Mouse (Mus musculus) midbrain, embryonic 15.5 days (tissue): Measurements from ENCODE around the gene Glis2. TPM values are rescaled to one million over a fixed set of nuclear protein-coding genes. Genes with fewer than 3 reads are reported as not detected.
A peak's percentile ranks its signal among the peaks of the same experiment; 100 is the strongest.

ENCODE experiments used
- ATAC-seq: fragments of 200-750 bp; cut with Nextera tagmentation; replicated peaks from 2 replicates; pipeline ENCODE4 v1.8.0; 2017; ENCODE audit warnings: moderate TSS enrichment
- H3K27ac ChIP-seq: fragments of 300-500 bp; sonication (generic); 2 replicates; pipeline ENCODE4 v1.5.1; 2015; ENCODE audit warnings: mild to moderate bottlenecking, inconsistent platforms
- H3K27me3 ChIP-seq: fragments of 300-500 bp; sonication (generic); replicated peaks from 2 replicates; pipeline ENCODE4 v1.6.1; 2015; ENCODE audit warnings: inconsistent platforms
- H3K36me3 ChIP-seq: fragments of 300-500 bp; sonication (generic); replicated peaks from 2 replicates; pipeline ENCODE4 v1.6.1; 2015; ENCODE audit warnings: inconsistent platforms
- H3K4me1 ChIP-seq: fragments of 300-500 bp; sonication (generic); 2 replicates; pipeline ENCODE4 v1.6.1; 2015; ENCODE audit warnings: inconsistent platforms
- H3K4me2 ChIP-seq: fragments of 300-500 bp; sonication (generic); 2 replicates; pipeline ENCODE4 v1.6.1; 2015; ENCODE audit warnings: inconsistent platforms, mild to moderate bottlenecking, moderate library complexity
- H3K4me3 ChIP-seq: fragments of 300-500 bp; sonication (generic); 2 replicates; pipeline ENCODE4 v1.5.1; 2015; ENCODE audit warnings: mild to moderate bottlenecking, inconsistent platforms
- H3K9ac ChIP-seq: fragments of 300-500 bp; sonication (generic); 2 replicates; pipeline ENCODE4 v1.6.1; 2015; ENCODE audit warnings: mild to moderate bottlenecking, inconsistent platforms
- H3K9me3 ChIP-seq: fragments of 300-500 bp; sonication (generic); 2 replicates; pipeline ENCODE4 v1.6.1; 2016; ENCODE audit warnings: inconsistent platforms
- WGBS: fragments of 180-500 bp; shearing (Covaris S2); methylation state at CpG from one replicate; pipeline ENCODE4 v1.1.7; 2015; ENCODE audit warnings: mixed read lengths; 5-methylcytosine and 5-hydroxymethylcytosine counted together
- polyA plus RNA-seq: library from polyadenylated mRNA; unstranded; fragments of >200 nt; fragmentation: Nextera tagmentation; extraction: Ambion mirVana; gene quantifications from 2 replicates; pipeline ENCODE4 v1.2.1, GENCODE M21; 2015

The Glis2 gene
- polyA plus RNA-seq, 1 experiment from 2014 or later: 17.3 TPM

- H3K9ac ChIP-seq: no peak overlapping the region
These were observed 3.5 kb downstream of the Glis2 start for GRCm38 (mm10) chr16:4598041-4598440.

GRCm38 (mm10) chr16:4598891-4599543 lies 4.5 kb downstream of the Glis2 start:
- Histone ChIP-seq H3K9me3 (no peaks in the 10 kb centered on the region), H3K4me3 (no peak overlapping the region), H3K27me3 (no peaks in the 10 kb centered on the region), H3K27ac (0 out of 2 replicates have a peak overlapping the region, but pooled peaks have one; percentile 4), H3K36me3 (no peaks in the 10 kb centered on the region), H3K9ac (no peak overlapping the region), H3K4me2 (no peak overlapping the region), H3K4me1 (peaks cover 70% of the 10 kb centered on the region)
- 14% methylated on average over 6 of the region's 6 CpGs for WGBS
- ATAC-seq: no peak

More at GRCm38 (mm10) chr16:4598041-4598440, 3.5 kb downstream of the Glis2 start:
- Histone ChIP-seq H3K4me3 (no peak overlapping the region), H3K4me2 (no peak overlapping the region; the same call in 1 of the 2 replicates), H3K4me1 (peaks cover 72% of the 10 kb centered on the region), H3K27me3 (no peaks in the 10 kb centered on the region), H3K27ac (0 out of 2 replicates have a peak overlapping the region, but pooled peaks have one; percentile 25), H3K36me3 (no peaks in the 10 kb centered on the region), H3K9me3 (no peaks in the 10 kb centered on the region)
- ATAC-seq: no peak
- 69% methylated on average over 5 of the region's 5 CpGs for WGBS

- H3K4me1 ChIP-seq: peaks cover 71% of the 10 kb centered on the region
- no peaks in the 10 kb centered on the region for H3K36me3 ChIP-seq
- 79% methylated on average over 3 of the region's 3 CpGs for WGBS
These were observed 5.1 kb downstream of the Glis2 start for GRCm38 (mm10) chr16:4599616-4600015.

GRCm38 (mm10) chr16:4600701-4601310 lies 6.3 kb downstream of the Glis2 start:
- WGBS: 84% methylated on average over 9 of the region's 9 CpGs
- no peaks in the 10 kb centered on the region for H3K36me3 ChIP-seq
- no peak overlapping the region for H3K4me3 ChIP-seq
- no peaks in the 10 kb centered on the region for H3K27me3 ChIP-seq
- no peak overlapping the region for H3K27ac ChIP-seq
- H3K4me1 ChIP-seq: peaks cover 75% of the 10 kb centered on the region
- no peaks in the 10 kb centered on the region for H3K9me3 ChIP-seq
- H3K4me2 ChIP-seq: no peak overlapping the region
- ATAC-seq: no peak
- H3K9ac ChIP-seq: no peak overlapping the region

More at GRCm38 (mm10) chr16:4599616-4600015, 5.1 kb downstream of the Glis2 start:
- H3K9ac ChIP-seq: no peak overlapping the region
- H3K9me3 ChIP-seq: no peaks in the 10 kb centered on the region
- no peak overlapping the region for H3K4me3 ChIP-seq
- no peak for ATAC-seq
- H3K4me2 ChIP-seq: no peak overlapping the region
- H3K27ac ChIP-seq: no peak overlapping the region
- H3K27me3 ChIP-seq: no peaks in the 10 kb centered on the region

- Histone ChIP-seq H3K4me2 (no peak overlapping the region), H3K9ac (no peak overlapping the region), H3K27ac (no peak overlapping the region), H3K36me3 (no peaks in the 10 kb centered on the region), H3K4me1 (peaks cover 75% of the 10 kb centered on the region), H3K4me3 (no peak overlapping the region), H3K9me3 (no peaks in the 10 kb centered on the region), H3K27me3 (no peaks in the 10 kb centered on the region)
- no peak for ATAC-seq
- 26% methylated on average over 3 of the region's 3 CpGs for WGBS
These were observed 7.7 kb downstream of the Glis2 start for GRCm38 (mm10) chr16:4602189-4602588.

GRCm38 (mm10) chr16:4602766-4603452 lies 8.4 kb downstream of the Glis2 start:
- WGBS: 30% methylated on average over 7 of the region's 7 CpGs
- no peak for ATAC-seq
- Histone ChIP-seq H3K4me3 (no peak overlapping the region), H3K27ac (0 out of 2 replicates have a peak overlapping the region, but pooled peaks have one; percentile 11), H3K4me2 (no peak overlapping the region), H3K9me3 (no peaks in the 10 kb centered on the region), H3K36me3 (no peaks in the 10 kb centered on the region), H3K27me3 (no peaks in the 10 kb centered on the region), H3K4me1 (peaks cover 74% of the 10 kb centered on the region), H3K9ac (no peak overlapping the region)

- no peak overlapping the region for H3K27ac ChIP-seq
- no peak for ATAC-seq
- no peak overlapping the region for H3K4me2 ChIP-seq
- no peak overlapping the region for H3K9ac ChIP-seq
- H3K4me1 ChIP-seq: peaks cover 70% of the 10 kb centered on the region
- H3K9me3 ChIP-seq: no peaks in the 10 kb centered on the region
- no peak overlapping the region for H3K4me3 ChIP-seq
- H3K27me3 ChIP-seq: no peaks in the 10 kb centered on the region
- H3K36me3 ChIP-seq: no peaks in the 10 kb centered on the region
- 64% methylated on average over 1 of the region's 1 CpGs for WGBS
These were observed 8.9 kb downstream of the Glis2 start for GRCm38 (mm10) chr16:4603453-4603837.

- Histone ChIP-seq H3K4me3 (no peak overlapping the region), H3K36me3 (peaks cover 5% of the 10 kb centered on the region; the same call in 1 of the 2 replicates), H3K4me1 (peaks cover 62% of the 10 kb centered on the region), H3K9me3 (no peaks in the 10 kb centered on the region), H3K4me2 (no peak overlapping the region), H3K27ac (no peak overlapping the region), H3K9ac (no peak overlapping the region), H3K27me3 (no peaks in the 10 kb centered on the region)
- 71% methylated on average over 11 of the region's 11 CpGs for WGBS
- no peak for ATAC-seq
These were observed 9.9 kb downstream of the Glis2 start for GRCm38 (mm10) chr16:4604293-4604837.

GRCm38 (mm10) chr16:4605514-4606131 lies 11.1 kb downstream of the Glis2 start:
- 52% methylated on average over 12 of the region's 13 CpGs for whole genome bisulfite sequencing
- Histone ChIP-seq H3K27ac (no peak overlapping the region), H3K36me3 (peaks cover 9% of the 10 kb centered on the region; the same call in 1 of the 2 replicates), H3K4me2 (no peak overlapping the region), H3K27me3 (no peaks in the 10 kb centered on the region), H3K9ac (no peak overlapping the region), H3K9me3 (no peaks in the 10 kb centered on the region), H3K4me3 (no peak overlapping the region), H3K4me1 (peaks cover 55% of the 10 kb centered on the region)
- ATAC-seq: no peak

- Histone ChIP-seq H3K27me3 (no peaks in the 10 kb centered on the region), H3K4me2 (no peak overlapping the region), H3K9me3 (no peaks in the 10 kb centered on the region), H3K9ac (no peak overlapping the region), H3K4me1 (peaks cover 52% of the 10 kb centered on the region), H3K27ac (peak overlapping the region; percentile 31; the same call in 1 of the 2 replicates), H3K4me3 (no peak overlapping the region), H3K36me3 (peaks cover 16% of the 10 kb centered on the region; the same call in 1 of the 2 replicates)
- 0 out of 2 replicates have a peak, but pooled peaks have one; percentile 4 for ATAC-seq
- WGBS: 31% methylated on average over 5 of the region's 5 CpGs
These were observed 12.0 kb downstream of the Glis2 start for GRCm38 (mm10) chr16:4606431-4607084.

GRCm38 (mm10) chr16:4607818-4608531 lies 13.5 kb downstream of the Glis2 start:
- no peaks in the 10 kb centered on the region for H3K27me3 ChIP-seq
- WGBS: 60% methylated on average over 9 of the region's 9 CpGs
- ATAC-seq: peak; percentile 74
- no peak overlapping the region for H3K9ac ChIP-seq
- no peak overlapping the region for H3K4me2 ChIP-seq
- H3K27ac ChIP-seq: peak overlapping the region; percentile 32; the same call in 1 of the 2 replicates
- H3K36me3 ChIP-seq: peaks cover 24% of the 10 kb centered on the region; the same call in 1 of the 2 replicates
- H3K9me3 ChIP-seq: no peaks in the 10 kb centered on the region
- H3K4me3 ChIP-seq: no peak overlapping the region
- H3K4me1 ChIP-seq: peaks cover 40% of the 10 kb centered on the region
